Mouse (Mus musculus): ENCODE measurements around the gene Sat1. TPM values are rescaled to one million over a fixed set of nuclear protein-coding genes. Genes with fewer than 3 reads are reported as not detected.
"Not testable (repeated sequence)": the region's sequence is repeated elsewhere in the genome, so short reads cannot be mapped to it uniquely, and the experiment has no call there.

Gene Sat1
- total RNA-seq (2022): 10 to 100 TPM; 62.4 to 91.7 (median 78.6) TPM

GRCm38 (mm10) chrX:155216271-155216670 is at the start of gene Sat1:
TSS of gene Sat1 (minus strand) at chrX:155216449.
- peak; percentile 86 to 89 for DNase-seq (ENCODE audit: low spot score in 2 of 2)

- no peak for DNase-seq (ENCODE audit: low spot score in 2 of 2)
These were observed 46.6 kb upstream of the Sat1 start for GRCm38 (mm10) chrX:155262915-155263252.

DNA sequence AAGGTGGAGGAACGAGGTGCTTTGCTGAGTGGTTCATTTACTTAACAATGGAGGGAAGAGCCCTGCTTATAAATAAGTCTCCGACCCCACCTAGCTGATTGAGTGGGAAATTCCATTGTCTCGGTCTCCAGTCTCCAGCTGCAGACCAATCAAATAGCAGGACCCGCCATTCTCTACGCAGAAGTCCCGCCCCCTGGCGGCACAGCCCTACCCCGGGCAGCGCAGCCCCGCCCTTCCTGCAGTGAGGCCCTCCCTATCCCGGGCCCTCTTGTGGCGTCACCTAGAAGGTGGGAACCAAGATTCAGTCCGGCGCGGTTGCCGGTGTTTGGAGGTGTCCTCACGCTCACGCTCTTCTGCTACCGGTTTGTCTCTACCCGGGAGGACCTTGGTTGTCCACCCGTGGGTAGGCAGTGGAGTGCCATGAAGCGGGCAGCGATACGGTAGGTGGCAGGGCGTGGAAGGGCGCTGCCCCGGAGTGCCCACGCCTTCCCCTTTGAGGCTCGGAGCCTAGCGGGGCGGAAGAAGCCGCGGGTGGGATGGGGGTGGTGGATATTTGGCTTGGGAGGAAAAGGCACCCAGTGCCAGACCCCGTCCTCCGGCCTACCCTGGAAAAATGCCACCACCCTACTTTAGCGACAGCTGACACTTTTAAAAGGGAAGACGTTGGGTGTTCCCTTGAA is 46.1 kb upstream of the Sat1 start, which contains the start of gene Acot9:
Gene Acot9 (plus strand): TSS at position 209 of the 680 bp plus-strand sequence.
- DNase-seq (ENCODE audit: low spot score in 2 of 2): peak; percentile 72 to 86

- DNase-seq (ENCODE audit: low spot score in 2 of 2): no peak
These were observed 40.6 kb upstream of the Sat1 start for GRCm38 (mm10) chrX:155256856-155257255.

DNA sequence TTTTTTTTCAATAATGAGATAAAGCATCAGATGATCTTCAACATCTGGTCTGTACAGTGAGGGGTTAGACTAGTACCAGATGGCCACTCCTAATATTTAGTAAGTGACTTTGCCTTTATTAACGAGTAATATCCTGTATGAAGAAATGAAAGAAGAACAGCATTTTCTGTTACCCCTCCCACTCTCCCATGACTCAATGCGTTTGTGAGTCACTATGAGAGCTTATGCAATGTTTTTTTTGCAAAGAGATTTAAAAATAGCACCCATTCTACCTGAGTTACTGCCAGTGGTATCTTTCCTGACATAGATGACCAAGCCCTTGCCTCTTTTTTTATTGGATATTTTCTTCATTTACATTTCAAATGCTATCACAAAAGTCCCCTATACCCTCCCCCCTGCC is 2.0 kb upstream of the Sat1 start:
- no peak for DNase-seq (ENCODE audit: low spot score in 2 of 2)

DNA sequence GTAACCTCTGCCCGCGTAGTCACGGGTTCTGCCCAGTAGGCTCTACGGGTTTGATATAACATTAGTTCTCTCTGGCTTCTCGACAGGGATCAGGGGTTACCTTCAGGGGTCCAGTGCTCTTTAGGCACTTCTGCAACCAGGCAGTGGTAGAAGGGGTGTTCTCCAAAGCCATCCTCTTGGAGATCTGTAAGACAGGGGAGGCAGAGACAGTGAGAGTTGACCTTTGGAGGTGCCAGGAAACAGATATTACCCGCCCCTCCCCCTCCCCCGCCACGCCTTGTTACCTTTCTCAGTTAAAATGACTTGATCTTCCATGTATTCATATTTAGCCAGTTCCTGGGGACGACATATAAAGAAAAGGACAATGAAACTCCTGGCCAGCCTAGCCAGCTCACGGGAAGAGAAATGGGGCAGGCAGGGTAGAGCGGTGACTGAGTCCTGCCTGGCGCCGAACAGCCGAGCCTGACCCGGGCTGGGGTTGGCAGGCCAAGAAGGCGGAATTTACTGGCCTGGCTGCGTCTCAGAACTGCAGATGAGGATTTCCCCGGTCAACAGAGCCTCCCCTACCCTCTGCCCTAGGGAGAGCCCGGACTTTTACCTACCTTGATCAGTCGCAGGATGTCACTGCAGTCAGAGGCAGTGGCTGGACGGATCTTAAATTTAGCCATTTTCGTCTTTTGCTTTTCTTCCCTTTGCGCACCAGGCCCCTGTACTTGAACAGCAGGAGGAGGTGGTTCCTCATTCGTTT is 574 bp downstream of the Sat1 start:
- no peak for DNase-seq (ENCODE audit: low spot score in 2 of 2)

DNA sequence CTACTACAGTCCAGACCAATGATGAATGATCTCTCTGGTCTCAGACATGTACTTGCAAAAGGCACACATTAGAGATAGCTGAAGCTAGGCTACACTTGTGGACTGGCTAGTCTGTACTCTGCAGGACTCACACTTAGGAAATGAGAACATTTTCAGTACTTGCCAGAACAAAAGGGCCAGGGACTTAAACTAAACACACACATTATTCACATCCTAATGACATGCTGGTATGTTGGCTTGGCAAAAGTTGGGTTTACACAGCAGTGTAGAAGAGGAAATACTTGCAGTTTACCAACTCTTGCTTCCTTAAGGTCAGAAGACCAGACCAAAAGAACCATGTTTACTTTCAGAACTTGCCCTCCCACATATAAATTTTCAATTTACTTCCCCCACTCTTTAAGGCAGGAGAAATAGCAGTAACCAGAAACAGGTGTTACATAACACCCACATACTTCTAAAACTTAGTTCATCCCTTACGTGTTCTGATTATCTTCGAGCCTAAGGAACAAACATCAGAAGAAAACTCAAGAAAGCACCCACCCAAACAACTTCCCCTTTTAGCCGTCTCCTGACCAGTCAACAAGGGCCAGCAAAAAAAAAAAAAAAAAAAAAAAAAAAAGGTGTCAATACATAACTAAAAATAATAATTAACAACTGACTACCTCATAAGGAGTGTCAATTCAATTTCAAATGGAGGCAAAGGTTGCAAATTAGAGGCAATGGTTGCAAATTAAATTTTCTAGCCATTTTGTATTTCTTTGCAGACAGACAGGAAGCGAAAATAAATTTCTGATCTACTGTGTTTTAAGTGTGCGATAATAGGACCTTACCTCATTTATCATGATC is 1.7 kb downstream of the Sat1 start:
- DNase-seq (ENCODE audit: low spot score in 2 of 2): no peak

DNA sequence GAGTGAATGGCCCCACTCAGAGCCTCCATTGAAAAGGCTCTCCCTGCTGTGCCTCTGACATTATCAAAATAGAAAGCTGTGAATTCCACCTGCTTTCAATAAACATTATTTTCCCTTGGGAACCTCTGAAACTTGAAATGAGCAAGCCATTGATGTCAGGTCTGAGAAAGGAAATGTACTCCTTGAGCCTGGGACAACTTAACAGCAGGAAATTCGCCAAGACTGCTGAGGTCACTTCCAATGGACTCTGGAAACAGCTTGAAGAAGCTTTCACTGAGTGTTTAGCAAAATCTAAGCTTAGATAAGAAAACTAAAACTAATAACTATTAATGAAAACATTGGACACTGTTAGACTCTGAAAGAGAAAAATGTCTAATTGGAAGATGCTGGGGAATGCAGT is 7.6 kb downstream of the Sat1 start:
- DNase-seq (ENCODE audit: low spot score in 2 of 2): no peak

DNA sequence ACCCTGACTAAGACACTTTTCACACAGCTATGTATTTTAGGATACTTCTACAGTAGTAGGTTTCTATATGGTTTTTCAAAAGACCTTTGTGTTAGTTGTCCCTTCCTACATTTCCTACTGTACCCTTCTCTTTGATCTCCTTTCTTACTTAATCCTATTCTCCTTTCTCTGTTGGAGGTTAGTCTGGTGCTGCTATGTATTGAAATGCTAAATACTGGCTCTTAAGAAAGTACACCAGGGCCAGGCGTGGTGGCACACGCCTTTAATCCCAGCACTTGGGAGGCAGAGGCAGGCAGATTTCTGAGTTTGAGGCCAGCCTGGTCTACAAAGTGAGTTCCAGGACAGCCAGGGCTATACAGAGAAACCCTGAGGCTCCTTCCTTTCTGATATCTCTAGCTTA is 10.8 kb downstream of the Sat1 start:
- DNase-seq (ENCODE audit: low spot score in 2 of 2): not testable (repeated sequence)

DNA sequence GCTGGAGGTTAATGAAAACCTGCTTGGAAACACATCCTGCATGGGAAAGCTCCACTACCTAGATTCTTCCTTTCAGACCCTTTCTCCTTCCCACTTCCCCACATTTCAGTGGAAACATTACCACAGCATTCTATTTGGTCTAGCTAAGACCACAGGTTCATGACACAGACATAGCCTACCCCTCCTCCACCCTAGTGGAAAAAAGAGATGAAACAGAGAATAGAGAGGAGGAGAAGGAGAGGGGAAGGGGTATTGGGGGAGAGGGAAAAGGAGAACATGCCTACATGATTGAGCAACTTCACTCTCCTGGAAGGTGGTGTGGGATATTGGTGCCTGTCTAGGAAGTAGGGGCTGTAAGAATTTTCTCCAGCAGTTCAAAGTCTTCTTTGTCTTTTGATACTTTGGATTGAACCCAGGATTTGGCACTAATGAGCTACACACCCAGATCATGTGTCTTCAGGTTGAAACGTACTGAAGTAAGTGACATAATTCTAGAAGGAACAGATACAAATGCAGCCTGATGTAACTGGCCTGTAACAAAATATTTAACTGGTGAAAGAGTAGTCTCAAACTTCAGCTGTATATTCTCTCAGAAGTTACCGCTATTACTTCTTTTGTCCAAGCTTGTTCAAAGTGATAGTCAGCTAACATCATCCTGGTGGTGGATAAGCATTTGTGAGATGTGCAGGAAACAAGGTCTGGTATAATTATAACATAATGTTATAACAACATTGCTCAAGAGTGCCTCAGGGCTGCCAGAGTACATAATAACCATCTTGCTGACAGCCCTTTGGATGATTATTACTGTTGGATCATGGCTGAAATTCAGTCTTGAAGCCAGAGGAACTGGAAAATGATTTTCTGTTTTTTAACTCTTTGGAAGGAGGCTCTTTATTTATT is 13.6 kb downstream of the Sat1 start:
- DNase-seq (ENCODE audit: low spot score in 2 of 2): no peak

DNA sequence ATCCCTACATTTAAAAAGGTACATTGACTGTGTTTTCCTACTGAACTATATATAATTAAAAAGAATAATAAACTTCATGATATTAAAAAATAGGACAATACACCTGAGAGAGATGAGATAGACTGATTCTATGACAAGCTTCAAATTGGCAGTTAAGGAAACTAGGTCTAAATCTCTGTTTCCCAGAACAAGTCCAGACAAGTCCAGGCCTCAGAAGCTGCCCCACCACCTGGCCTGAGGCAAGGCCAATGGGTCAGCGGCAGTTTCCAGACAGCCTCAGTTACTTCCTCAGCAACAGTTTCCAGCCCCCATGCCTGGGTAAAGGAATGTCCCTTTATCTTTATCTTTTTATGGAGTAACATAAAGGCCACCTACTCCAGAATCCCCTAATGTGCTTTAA is 14.4 kb downstream of the Sat1 start:
- no peak for DNase-seq (ENCODE audit: low spot score in 2 of 2)

GRCm38 (mm10) chrX:155194979-155195378 is 21.3 kb downstream of the Sat1 start:
- no peak for DNase-seq (ENCODE audit: low spot score in 2 of 2)

DNA sequence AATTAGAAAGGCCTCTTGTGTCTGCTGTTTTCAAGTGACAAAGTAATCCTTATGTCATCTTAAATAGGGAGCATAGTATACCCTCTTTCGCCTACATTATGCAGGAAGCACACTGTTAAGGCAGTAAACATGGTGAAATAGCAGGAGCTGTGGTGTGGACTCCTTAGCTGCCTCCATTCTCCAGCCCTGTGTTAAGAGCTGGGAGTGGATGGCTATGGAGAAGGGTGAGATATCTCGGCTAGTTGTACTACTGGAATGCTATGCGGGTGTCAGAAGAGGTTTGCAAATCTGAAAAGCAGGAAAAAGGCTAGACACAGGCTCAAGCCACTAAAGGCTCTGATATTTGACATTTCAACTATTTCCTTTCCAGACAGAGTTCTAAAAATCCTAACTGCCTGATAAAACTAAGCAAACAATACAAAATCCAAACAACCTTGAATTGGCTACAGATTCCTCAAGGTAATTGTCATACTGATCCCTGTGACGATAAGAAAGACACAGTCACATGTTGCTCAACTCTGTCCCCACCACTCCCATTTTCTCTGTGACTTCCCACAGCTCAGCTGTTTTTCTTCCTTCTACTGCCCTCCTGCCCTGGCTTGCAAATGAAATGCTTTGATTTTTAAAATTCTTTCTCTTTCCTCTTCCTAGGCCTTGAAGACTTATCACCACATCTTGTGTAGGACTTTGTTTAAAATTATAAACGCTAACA is 22.4 kb downstream of the Sat1 start:
- DNase-seq (ENCODE audit: low spot score in 2 of 2): no peak

DNA sequence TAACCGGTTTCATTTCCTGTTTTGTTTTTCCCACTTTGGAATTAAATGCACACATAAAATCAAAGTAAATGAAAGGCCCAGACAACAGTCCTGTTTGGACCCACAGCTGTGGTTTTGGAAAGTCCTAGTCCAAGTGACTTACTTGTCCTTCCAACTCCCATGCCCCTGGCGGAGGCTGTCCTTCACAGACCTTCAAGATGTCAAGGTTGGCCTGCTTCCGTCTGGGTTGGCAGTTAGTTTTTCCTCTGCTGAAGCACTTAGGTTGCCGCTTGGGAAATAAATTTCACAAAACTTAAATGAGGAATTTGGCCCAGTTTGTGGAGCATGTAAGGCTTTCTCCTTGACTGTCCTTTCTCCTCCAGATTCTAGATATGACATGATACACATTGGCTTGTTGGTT is 24.3 kb downstream of the Sat1 start:
- no peak for DNase-seq (ENCODE audit: low spot score in 2 of 2)

DNA sequence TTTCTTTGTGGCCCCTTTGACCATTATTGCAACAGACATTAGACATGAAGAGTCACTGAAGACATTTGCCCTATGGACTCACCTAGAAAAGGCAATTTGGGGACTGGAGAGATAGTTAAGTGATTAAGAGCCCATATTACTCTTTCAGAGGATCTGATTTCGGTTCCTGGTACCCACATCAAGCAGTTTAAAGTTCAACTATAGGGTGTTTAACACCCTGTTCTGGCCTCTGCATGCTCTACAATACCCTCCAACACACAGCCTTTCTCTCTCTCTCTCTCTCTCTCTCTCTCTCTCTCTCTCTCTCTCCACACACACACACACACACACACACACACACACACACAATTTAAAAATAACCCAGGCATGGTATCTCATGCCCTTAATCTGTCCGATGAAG is 38.6 kb downstream of the Sat1 start:
- no peak for DNase-seq (ENCODE audit: low spot score in 2 of 2)

GRCm38 (mm10) chrX:155177230-155177629 is 39.0 kb downstream of the Sat1 start:
- no peak for DNase-seq (ENCODE audit: low spot score in 2 of 2)

- no peak for DNase-seq (ENCODE audit: low spot score in 2 of 2)
These were observed 40.7 kb downstream of the Sat1 start for GRCm38 (mm10) chrX:155175568-155175967.

DNA sequence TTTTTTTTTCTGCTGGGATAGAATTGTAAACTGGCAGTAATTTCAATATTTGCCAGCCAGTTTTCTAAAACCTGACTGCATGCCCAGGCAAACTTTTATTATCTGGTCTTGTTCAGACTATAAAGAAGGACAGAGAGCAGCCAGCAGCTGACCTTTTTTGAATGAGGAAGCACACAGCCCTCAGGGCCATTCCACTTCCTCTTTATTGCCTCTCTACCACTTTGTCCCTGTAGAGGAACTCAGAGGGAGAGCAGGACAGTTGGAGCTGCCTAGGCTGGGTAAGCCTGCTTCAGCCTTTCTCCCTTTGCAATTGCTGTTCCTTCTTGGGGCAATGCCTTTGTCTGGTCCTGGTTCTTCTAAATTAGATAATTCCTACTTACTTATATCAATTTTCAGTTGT is 43.9 kb downstream of the Sat1 start:
- peak in 1 of 2 experiments; percentile 3 for DNase-seq (ENCODE audit: low spot score in 2 of 2)

- DNase-seq (ENCODE audit: low spot score in 2 of 2): no peak
These were observed 44.5 kb downstream of the Sat1 start for GRCm38 (mm10) chrX:155171754-155172153.

DNA sequence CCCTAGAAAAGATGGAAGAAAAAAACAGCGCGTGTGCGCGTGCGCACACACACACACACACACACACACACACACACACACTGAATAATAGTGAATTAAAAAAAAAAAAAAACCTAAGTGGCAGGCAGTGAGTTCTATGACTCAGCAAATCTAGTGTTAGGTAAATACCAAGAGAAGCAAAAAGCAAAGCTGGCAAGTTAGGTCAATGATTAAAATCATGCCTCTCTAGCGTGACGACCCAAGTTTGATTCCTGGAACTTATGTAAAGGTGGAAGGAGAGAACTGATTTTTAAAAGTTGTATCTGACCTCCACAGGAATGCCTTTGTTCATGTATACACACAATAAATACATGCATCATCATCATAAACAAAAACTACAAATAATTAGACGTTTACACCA is 46.4 kb downstream of the Sat1 start:
- DNase-seq (ENCODE audit: low spot score in 2 of 2): no peak
